Mouse (Mus musculus) hindlimb bud, embryonic 11.5 days (tissue): Measurements from ENCODE around the gene Cdh13.
"Not testable (repeated sequence)": the region's sequence is repeated elsewhere in the genome, so short reads cannot be mapped to it uniquely, and the experiment has no call there.

Experiments
- DNase-seq: peaks from one replicate; pipeline ENCODE4 v3.0.0-alpha.2; 2012; ENCODE audit warnings: low read depth, low spot score; ENCODE audit errors: extremely low spot score

Gene Cdh13

DNA sequence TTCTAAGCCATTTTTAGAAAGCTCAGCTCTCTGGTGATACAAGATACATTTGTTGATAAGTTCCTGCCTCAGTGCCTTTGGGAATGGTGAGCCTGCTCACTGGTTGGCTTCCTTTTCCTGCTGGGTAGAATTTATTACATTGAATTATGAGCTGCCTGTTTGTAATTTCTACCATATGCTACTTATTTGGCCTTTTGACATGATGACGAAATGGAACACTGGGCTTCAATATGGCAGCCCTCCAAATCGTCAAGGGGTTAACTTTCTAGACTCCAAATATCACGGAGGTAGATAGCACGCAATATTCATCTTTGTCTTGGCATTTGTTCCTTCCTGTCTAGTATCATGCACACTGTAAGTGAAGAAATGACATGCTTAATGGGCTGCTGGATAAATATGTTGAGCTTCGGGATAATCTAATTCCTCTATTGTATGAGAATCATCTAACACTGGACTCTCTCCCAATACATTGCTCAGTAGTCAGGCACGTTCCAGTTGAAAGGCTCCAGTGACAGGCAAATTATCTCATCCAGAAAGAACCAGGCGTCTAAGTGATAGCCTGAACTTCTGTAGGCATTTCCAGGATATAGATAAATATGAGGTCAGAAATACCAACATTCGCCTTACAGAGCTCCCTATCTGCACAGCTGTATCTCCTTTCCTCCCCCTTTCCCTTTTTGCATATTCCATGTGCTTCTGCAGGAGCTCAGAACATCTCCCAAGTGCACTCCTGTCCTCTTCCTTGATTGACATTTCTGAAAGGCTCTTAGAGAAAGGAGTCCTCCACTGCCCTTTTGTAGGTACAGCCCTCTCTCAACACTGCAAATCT lies 378.7 kb downstream of the Cdh13 start:
- no peak for DNase-seq

DNA sequence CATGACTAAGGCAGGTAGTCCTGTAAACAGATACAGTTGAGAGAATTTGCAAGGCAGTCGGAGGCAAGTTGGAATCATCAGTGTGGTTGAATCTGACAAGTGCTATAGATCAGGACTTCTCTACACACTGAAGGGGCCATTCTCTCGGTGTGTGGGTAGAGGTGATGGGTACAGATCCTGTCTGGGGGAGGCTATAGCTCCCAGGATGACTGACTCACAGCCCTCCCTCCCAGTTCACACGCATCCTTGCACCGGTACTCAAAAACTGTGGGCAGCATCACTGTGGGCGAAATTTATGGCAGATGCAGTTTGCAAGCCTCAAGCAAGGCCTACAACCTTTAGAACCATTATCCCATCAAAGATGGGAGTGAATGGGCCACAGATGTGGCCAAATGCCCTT lies 381.5 kb downstream of the Cdh13 start:
- DNase-seq, result no peak

DNA sequence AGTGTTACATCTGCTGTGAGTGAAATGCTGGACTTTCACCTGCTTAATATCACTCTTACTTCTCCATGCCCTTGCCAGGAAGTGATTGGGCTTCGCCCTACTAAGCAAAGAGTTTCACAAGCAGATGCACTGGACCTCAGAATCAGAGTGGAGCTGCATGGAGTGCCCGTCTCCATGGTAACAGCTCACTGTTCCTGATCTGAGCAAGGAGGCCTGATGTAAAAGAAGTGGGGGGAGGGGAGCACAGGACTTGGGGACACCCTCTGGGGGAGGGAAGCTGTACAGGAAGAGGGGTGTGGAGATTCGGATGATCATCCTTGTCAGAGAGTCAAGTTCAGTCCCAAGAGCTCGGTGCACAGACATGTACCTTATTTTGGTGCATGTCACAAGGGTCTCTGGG lies 384.2 kb downstream of the Cdh13 start:
- no peak for DNase-seq

DNA sequence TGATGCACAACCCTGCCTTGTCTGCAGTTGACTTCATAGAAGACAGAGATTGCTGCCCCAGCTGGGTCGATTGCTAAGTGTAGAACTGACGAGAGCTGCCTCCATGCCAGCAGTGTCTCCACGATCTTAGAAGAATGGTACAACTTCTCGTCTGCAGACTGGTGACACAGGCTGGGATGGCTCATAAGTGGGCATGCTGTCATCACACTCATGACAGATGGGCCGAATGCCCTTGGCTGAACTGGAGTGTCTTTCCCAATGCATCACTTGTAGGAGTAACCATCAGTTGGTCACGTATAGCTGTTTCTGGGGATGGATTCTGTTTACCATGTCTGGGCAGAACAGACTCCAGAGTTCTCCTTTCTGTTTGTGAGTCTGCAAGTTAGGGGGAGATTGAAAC lies 392.7 kb downstream of the Cdh13 start:
- no peak for DNase-seq

DNA sequence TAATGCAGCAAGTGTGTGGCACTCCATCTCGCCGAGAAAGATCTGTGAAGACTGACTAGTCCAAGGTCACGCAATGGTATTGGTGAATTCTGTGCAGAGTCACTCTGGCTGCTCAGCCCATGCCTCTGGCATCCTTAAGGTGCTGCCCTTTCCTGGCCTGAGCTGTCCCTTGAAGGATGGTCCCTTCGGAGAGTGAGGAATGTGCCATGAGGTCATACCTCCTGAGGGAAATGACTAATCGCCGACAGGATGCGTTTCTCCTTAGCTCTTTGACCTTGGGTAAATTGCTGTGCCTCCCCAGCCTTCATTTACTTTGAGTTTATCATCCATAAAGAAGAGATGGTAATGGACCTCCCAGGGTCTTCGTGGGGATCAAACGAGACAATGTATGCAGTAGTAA lies 395.8 kb downstream of the Cdh13 start:
- DNase-seq, result no peak

DNA sequence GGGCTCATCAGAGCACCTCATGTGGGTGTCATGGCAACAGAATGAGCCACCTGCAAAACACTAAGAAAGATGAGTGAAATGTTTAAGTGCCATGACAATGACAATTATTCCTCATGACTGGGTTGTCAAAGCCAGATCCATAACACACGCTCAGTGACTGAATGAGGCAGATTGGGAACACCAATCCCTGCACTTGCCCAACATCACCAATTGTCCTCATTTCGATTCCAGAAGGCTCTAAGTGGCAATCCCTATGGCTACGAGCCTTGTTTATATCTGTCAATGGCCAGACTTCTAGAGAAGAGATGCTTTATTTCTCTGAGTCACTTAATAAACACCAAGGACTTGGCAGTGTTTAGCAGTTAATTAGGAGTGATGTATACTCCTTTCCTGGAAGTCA lies 399.9 kb downstream of the Cdh13 start:
- DNase-seq, result no peak

DNA sequence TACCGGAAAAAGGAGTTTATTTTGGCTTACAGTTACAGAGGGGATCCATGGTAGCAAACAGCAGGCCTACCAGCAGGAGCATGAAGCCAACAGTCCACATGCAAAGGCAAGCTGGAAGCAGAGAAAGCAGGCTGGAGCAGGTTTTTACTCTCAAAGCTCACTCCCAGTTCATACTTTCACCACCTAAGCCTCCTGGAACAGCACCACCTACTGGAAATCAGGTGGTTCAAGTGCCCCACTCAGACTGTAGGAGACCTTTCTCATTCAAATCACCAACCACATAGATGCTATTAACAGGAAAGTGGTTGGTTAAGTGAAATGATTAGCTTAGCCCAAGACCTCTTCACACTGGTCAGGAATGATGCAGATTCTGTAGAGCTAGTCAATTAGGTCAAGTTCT lies 402.3 kb downstream of the Cdh13 start:
- peak; percentile 3 for DNase-seq

DNA sequence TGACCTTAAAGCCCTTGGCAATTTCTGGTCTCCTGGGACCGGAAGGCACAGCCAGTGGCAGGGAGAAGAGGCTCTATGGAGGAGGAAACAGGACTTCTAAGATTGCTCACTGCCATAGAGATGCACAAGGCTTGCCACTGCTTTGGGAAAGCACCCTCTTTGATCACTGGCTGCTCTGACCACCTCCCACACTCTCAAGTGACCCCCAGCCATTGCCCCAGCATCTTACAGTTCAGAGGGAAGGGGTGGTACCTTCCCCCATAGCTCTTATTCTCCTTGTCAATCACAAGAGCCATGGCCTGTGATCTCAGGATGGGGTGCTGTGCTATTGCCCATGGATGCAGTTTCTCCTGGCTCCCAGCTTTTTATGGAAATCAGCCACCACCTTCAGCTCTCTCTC lies 406.3 kb downstream of the Cdh13 start:
- DNase-seq, result no peak

DNA sequence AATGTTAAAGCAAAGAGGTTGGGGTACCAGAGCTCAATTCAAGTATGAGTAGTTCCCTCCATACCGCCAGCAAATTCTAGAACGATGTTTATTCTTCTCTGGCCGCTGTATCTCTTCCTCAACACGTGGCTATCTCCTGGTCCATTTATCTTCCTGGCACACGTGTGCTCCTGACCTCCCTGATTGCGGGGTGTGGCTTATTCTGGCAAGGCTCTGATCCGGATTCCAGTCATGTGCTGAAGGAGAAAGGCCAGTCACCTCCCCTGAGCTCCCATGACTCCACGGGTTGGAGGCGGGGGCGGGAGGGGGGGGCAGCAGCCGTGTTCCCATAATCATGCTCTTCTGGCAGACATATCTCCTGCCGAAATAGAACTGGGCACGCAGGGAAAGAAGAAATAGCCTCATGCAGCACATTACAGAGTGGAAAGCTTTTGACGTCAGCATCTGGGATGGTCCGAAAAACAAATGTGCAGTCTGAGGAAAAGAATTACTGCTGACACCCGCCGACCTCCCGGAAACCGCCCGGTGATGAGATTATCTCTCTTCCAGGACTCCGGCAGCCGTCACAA lies 417.9 kb downstream of the Cdh13 start:
- no peak for DNase-seq

DNA sequence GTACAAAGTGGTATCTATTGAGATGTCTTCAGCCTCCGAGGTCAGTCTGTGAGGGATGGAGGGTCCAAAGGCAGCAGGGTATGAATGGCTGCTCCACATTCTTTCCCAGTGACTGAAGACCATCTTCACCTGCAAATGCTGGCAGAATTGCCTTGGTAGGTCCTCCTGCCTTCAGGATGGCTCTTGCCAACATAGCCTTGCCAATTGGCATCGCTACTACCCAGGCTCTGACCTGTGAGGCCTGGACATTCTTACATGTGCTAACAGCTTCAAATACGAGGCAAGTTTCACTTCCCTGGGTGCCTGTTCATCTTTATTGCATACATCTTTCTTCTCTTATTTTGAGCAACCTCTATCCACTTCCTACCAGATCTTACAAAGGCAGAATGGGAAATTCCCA lies 425.8 kb downstream of the Cdh13 start:
- no peak for DNase-seq

DNA sequence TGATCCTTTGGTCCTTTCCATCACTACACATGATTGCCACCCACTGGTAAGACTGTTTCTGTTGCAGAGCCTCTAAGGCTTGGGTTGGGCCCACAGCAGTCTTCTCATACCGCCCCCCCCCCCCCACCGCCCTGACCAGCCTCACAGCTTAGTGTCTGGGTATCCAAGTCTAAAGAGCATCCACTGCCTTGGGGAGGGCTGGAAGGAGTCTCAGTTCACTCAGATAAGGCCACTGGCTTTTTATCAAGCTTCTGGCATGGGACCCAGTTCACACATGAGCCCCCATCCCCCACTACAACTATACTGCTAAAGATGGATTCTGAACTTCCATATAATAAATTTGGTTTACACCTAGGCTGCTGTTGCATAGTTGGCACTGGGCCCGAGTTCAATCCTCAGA lies 428.1 kb downstream of the Cdh13 start:
- no peak for DNase-seq

DNA sequence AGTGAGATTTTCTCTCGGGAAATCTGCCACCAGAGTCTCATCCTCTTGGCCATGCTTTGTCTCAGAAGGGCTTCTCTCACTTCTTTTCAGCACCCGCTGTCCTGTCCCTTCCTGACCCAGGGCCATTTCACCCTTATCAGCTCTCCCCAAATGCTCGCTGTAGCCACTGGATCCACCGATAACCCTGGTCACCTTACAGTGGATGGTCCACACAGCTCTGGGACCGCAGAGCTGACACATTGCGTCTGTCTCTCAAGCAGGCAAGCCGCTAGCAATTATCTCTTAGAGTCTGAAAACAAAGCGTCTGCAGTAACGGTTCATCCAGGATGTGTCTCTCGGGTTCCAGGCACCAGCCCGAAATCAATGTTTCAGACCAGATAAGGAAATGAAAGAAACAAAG lies 429.6 kb downstream of the Cdh13 start:
- DNase-seq, result no peak

DNA sequence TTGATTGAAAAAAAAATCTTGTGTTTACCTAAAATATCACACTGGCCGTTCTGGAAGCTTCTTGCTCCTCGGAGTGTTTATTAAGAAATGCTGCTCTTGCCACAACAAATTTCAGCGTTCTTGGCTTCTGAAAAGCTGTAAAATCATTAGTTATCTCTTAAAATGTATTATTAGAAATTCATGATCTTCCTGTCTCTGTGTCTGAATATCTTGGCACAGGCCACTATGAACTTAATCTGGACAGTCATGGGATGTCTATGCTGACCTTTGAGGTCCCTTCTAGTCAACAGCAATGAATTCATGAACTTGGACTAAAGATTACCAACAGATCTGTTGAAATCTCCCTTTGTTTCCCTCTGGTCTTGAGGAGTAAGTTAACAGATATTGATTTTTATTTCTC lies 430.1 kb downstream of the Cdh13 start:
- no peak for DNase-seq

DNA sequence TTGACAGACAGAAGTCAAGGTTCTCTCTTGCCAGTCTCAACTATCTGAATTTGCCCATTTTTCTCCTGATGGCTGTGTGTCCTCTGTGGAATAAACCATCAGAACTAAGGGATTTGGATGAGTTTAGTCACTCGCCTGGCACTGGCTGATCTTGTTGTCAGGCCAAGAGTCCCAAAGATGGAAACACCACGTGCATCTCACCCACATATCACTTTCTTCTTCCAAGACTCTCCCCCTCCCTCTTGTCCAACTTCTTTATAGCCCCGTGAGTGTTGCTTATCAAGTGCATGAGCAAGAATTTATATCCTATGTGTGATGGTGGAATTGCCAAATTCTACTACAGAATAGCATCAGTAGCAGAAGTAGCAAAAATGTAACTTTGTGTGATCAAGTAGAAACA lies 439.4 kb downstream of the Cdh13 start:
- no peak for DNase-seq

DNA sequence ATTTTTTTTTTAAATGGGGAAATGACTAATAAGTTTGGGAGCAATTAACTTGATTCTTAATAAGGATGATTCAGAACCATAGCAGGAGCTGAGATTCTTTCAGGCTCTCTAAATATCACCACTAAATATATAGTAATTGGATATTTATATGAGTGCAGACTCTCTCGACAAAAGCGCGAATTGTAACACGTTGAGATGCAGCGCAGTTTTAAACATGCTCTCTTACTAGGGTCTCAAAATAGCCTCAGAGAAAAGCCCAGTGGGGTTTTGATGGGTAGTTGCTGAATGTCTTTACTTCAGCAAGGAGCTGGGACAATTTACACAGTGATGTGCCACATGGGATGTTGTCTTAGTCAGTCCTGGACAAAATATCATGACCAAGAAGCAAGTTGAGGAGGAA lies 442.1 kb downstream of the Cdh13 start:
- no peak for DNase-seq

DNA sequence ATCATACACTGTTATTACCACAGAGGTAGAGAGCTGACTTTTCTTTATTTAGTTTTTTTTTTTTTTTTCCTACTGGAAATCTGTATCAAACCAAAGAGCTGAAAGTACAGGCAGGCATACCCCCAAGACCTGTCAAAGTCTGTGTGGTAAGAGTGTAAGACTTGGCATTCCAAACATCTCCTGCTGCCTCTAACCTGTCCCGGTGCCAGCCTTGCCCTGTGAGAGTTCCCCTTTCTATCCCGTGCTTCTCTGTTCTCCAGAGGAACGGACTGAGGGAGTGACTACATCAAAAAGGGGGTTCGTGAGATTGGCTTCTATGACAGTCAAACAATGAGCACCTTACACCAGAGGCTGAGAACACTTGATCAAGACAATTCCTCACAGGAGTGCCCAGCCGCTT lies 458.2 kb downstream of the Cdh13 start:
- DNase-seq, result no peak

DNA sequence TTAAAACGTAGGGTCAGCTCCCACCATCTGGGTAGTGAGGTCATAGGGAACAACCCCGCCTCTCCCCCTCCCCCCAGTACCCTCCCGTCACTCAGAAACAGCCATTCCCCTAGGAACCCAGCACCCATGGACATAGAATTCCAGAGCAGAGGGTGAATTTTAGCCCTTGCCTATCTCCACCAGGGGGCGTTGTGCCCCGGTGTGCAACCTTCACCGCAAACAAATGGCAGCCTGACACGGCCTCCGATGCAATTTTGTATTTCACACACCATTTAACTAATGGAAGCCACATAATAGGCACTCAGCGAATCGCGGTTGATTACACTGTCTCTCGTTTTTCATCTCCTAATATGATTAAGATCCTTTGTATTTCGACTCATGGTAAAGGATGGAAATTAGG lies 461.5 kb downstream of the Cdh13 start:
- no peak for DNase-seq

DNA sequence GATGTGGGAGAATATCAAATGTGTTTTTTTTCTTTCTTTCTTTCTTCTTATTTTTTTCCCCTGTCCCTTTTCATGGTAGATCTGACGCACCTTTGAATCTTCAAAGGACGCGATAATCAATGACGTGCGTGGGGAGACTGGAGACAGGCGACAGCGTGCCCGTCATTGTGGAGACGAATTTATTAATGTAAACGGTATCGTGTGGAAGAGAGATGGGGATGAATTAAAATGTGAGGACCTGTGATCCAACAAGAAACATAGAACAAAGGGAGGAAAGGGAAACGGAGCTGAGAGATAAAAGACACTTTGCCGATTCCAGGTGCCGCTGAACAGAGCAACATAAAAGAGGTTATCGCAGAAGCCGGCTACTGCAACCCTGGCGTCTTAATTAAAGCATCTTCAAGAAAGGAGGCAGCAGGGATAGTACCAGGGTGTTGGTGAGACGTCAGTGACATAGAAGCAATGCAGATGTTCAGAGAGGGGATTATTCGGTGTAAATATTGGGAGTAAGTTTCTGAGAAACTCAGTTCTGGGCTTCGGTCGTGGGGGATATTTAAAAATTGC lies 464.6 kb downstream of the Cdh13 start:
- no peak for DNase-seq

DNA sequence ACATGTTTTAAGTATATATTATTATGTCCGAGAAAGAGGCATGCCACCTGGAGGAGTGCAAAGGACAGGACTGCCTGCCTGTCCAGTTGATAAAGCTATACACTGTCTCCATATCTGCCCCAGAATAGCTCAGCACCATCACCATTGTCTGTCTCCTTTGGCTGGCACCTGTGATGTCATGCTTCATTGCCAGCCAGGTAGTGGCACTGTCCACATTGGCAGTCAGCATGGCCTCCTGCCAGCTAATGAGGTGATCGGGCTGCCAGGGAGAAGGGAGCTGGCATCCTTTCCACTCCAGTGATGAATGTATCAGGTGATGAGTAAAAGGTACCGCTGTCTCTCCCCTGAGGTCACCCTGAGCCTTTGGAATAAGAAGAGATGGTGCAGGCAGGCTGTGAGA lies 465.7 kb downstream of the Cdh13 start:
- no peak for DNase-seq

DNA sequence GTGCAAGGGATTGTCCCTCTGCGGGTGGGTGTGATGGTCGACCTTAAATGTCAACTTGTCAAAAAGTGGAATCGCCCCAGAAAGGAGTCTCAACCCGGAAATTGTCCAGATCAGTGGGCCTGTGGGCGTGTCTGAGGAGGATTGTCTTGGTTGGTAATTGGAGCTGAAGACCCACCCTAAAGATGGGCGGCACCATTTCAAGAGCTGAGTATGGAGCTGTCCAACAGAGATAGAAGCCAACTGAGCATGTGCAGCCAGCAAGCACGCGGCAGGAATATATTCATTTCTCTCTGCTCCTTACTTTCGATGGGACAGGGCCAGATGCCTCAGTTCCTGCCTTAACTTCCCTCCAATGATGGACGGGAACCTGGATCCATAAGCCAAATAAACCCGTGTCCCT lies 466.3 kb downstream of the Cdh13 start:
- no peak for DNase-seq

DNA sequence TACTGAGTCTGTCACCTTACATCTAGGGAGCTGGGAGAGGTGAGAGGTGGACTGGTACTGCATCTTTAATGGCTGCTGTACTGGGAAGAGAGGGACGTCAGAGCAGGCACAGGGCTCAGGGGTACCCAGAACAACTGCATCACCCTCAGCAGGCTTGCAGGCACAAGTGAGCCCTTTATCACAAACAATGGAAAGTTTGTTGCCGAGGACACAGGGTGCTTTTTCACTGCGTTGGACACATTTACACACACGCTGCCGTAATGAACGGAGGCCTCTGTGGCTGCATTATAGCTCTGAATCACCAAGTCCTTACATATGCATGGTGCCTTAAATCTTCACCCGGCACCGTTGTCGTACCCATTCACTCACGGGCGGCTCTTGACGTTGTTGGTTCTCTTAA lies 470.2 kb downstream of the Cdh13 start:
- no peak for DNase-seq

DNA sequence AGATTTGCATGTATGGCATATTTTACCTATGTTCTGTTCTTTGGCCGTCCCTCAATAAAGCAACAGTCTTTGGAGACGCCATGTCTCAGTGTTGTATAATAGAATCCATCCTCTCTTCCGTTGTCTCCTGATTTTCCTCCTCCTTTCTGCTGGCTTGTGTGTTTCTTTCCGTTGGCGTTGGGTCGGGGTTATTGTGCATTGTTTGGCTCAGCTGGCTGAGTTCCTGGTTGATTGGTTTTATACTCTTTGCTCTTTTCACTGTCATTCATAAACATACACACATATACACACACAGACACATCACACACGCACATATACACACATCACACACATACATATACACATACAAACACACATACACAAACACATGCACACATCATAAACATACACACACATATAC lies 470.6 kb downstream of the Cdh13 start:
- no peak for DNase-seq

DNA sequence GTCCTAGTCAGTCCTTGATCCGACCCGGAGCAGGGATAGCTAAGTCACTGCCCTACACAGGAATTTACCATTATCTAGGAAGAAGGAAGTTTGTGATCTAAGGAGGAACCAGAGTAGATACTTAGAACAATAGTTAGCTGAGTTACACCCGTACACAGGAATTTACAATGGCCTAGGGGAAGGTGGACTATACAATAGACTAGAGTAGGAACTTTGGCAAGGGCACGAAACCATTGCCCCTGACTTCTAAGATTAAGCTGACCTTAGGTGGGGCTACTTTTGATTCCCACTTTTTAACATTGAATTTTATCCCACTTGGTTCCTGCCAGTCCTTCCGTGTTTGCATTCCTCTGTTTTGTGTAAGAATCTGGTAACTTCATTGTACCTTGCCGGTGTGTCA lies 494.0 kb downstream of the Cdh13 start:
- DNase-seq, result not testable (repeated sequence)
